Mouse (Mus musculus) adrenal gland, postnatal 36 days (tissue): ENCODE data around the gene Ssxb10. TPM values are rescaled to one million over a fixed set of nuclear protein-coding genes. Genes with fewer than 3 reads are reported as not detected.
"Not testable (repeated sequence)": the region's sequence is repeated elsewhere in the genome, so short reads cannot be mapped to it uniquely, and the experiment has no call there.

Source experiments
- DNase-seq, 2 experiments: peaks; one replicate each; pipeline ENCODE4 v3.0.0; 2021; ENCODE audit warnings: mixed read lengths in 1 of 2
- long read RNA-seq, 2 experiments: library from polyadenylated mRNA; stranded (forward); transcript quantifications; one replicate each; pipeline ENCODE4 v2.0.0; 2021; ENCODE audit warnings: borderline sequencing depth in 2 of 2
- total RNA-seq, 2 experiments: library from RNA; stranded (reverse); gene quantifications; 2 replicates each; pipeline ENCODE4 v1.2.3; 2021

The Ssxb10 gene
- not detected for total RNA-seq
- long read RNA-seq, experiment 1, result 0 reads
- long read RNA-seq, experiment 2, result 0 reads

- DNase-seq, result no peak
Observed at GRCm38 (mm10) chrX:8327124-8327523, at the start of gene Ssxb10. TSS of gene Ssxb10 (plus strand) at chrX:8327424.

DNA sequence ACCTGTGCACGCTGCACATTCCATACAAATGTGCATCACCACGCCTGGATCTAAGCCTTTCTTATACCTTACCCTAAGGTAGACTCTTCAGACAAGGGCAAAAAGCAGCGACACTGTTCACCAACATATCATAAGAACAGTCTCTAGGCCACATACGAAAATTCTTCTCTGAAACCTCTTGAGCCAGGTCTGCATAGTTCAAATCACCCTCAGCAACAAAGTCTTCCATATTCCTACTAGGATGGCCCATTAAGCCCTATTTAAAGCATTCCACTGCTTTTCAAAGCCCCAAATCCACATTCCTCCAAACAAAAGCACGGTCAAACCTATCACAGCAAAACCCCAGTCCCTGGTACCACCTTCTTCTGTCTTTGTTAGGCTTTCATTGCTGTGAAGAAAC, 38.6 kb upstream of the Ssxb10 start:
- DNase-seq, result no peak

- DNase-seq, result no peak
Observed at GRCm38 (mm10) chrX:8309302-8309701, 17.9 kb upstream of the Ssxb10 start.

DNA sequence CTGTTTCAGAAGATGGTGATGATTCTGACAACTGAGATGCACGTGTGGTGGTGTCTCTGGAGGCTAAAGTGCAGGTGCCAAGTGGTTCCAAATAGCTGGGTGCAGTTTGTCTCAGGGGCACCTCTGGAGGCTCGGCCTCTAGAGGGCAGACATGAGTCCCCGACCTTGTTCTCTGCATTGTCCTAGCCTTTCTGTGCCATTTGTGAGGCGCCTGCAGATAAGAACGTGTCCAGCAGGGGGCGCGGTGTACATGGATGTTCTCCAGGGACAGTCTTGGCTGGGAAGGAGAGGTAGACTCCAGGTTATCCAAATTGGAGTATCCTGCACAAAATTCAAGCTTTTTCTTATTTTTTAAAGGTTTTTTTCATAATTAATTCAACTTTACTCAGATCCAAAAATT, 12.3 kb upstream of the Ssxb10 start:
- DNase-seq, result peak; percentile 49 to 54

- DNase-seq, result not testable (repeated sequence)
Observed at GRCm38 (mm10) chrX:8366678-8367077, 39.5 kb downstream of the Ssxb10 start, which contains the start of gene Ssxb9. TSS of gene Ssxb9 (plus strand) at chrX:8366978.

Other genes starting within 250 kb of the Ssxb10 start
- gene Was, start 236.9 kb upstream of the Ssxb10 start, total RNA-seq, result 1 to 10 TPM; 1.7 to 2.3 TPM
- 10 to 100 TPM; 63.2 to 64.0 TPM for gene Wdr13, start 194.5 kb upstream of the Ssxb10 start, total RNA-seq
- gene Rbm3, start 181.5 kb upstream of the Ssxb10 start, total RNA-seq, result 100 to 1,000 TPM in 1 of 2 experiments, 10 to 100 TPM in 1; 97.4 to 129 TPM
- 1 to 10 TPM; 7.7 to 8.0 TPM for gene Tbc1d25, start 151.2 kb upstream of the Ssxb10 start, total RNA-seq
- gene Ebp, start 133.9 kb upstream of the Ssxb10 start, total RNA-seq, result 10 to 100 TPM; 57.2 to 94.7 TPM
- 1 to 10 TPM; 6.8 to 7.9 TPM for gene Porcn, start 120.9 kb upstream of the Ssxb10 start, total RNA-seq
- 10 to 100 TPM; 20.6 to 28.8 TPM for gene Ftsj1, start 75.0 kb upstream of the Ssxb10 start, total RNA-seq
- gene Slc38a5, start 56.3 kb upstream of the Ssxb10 start, total RNA-seq, result not detected
- not detected for gene Ssxb9, start 39.6 kb downstream of the Ssxb10 start, total RNA-seq
- not detected for gene Ssxb1, start 85.9 kb downstream of the Ssxb10 start, total RNA-seq
- not detected for gene Ssxb2, start 134.3 kb downstream of the Ssxb10 start, total RNA-seq
- gene Gm14459, start 197.5 kb downstream of the Ssxb10 start, total RNA-seq, result not detected
- gene Ssxb6, start 220.8 kb downstream of the Ssxb10 start, total RNA-seq, result not detected